Mouse (Mus musculus) myocyte (in vitro differentiated cells): ENCODE data around the gene Top2a. TPM values are rescaled to one million over a fixed set of nuclear protein-coding genes. Genes with fewer than 3 reads are reported as not detected.

Experiments used
- H3K27me3 ChIP-seq: one replicate; pipeline ENCODE4 v1.6.1; 2011; ENCODE audit not compliant: control insufficient read depth, insufficient read depth, insufficient read length
- H3K36me3 ChIP-seq: one replicate; pipeline ENCODE4 v1.6.1; 2011; ENCODE audit not compliant: control insufficient read depth, insufficient read depth
- H3K4me2 ChIP-seq: one replicate; pipeline ENCODE4 v1.6.1; 2011; ENCODE audit warnings: low read depth, control low read depth
- H3K4me3 ChIP-seq: one replicate; pipeline ENCODE4 v1.5.1; 2011; ENCODE audit warnings: mild to moderate bottlenecking, control low read depth, moderate library complexity
- H3K79me2 ChIP-seq: one replicate; pipeline ENCODE4 v1.6.1; 2011; ENCODE audit not compliant: control insufficient read depth, insufficient read depth
- H3ac ChIP-seq: one replicate; pipeline ENCODE4 v1.6.1; 2011; ENCODE audit not compliant: control insufficient read depth, insufficient read length
- CEBPB ChIP-seq: IDR thresholded peaks from 2 replicates; pipeline ENCODE4 v1.6.1; 2011; ENCODE audit warnings: mild to moderate bottlenecking, moderate library complexity; ENCODE audit not compliant: poor library complexity, insufficient read depth, severe bottlenecking
- E2F4 ChIP-seq: IDR thresholded peaks from one replicate; pipeline ENCODE4 v1.6.1; 2011; ENCODE audit warnings: mild to moderate bottlenecking, control low read depth, moderate library complexity; ENCODE audit not compliant: insufficient read depth
- MAX ChIP-seq: IDR thresholded peaks from one replicate; pipeline ENCODE4 v1.6.1; 2011; ENCODE audit warnings: low read depth, mild to moderate bottlenecking, control low read depth
- MYOD1 ChIP-seq, 3 experiments: IDR thresholded peaks; one replicate each; pipeline ENCODE4 v1.6.1; 2011; ENCODE audit warnings: control low read depth in 2 of 3, low read depth in 2 of 3, mild to moderate bottlenecking in 2 of 3, moderate library complexity in 1 of 3; ENCODE audit not compliant: insufficient read length in 2 of 3, control insufficient read depth in 1 of 3
- MYOG ChIP-seq, 3 experiments: IDR thresholded peaks; one replicate each; pipeline ENCODE4 v1.6.1; 2011; ENCODE audit warnings: control low read depth in 2 of 3, low read depth in 2 of 3, mild to moderate bottlenecking in 2 of 3; ENCODE audit not compliant: insufficient read length in 2 of 3, control insufficient read depth in 1 of 3, insufficient read depth in 1 of 3
- POLR2A ChIP-seq: IDR thresholded peaks from one replicate; pipeline ENCODE4 v1.6.1; 2011; ENCODE audit warnings: low read depth, mild to moderate bottlenecking, control low read depth, moderate library complexity; ENCODE audit not compliant: insufficient read length
- POLR2AphosphoS2 ChIP-seq: IDR thresholded peaks from one replicate; pipeline ENCODE4 v1.6.1; 2011; ENCODE audit warnings: low read depth, control low read depth; ENCODE audit not compliant: insufficient read length
- REST ChIP-seq: IDR thresholded peaks from one replicate; pipeline ENCODE4 v1.6.1; 2011; ENCODE audit warnings: mild to moderate bottlenecking, control low read depth, moderate library complexity; ENCODE audit not compliant: insufficient read depth, insufficient read length
- SRF ChIP-seq: IDR thresholded peaks from one replicate; pipeline ENCODE4 v1.6.1; 2011; ENCODE audit warnings: low read depth; ENCODE audit not compliant: control insufficient read depth, insufficient read length
- TCF12 ChIP-seq: IDR thresholded peaks from one replicate; pipeline ENCODE4 v1.6.1; 2011; ENCODE audit warnings: mild to moderate bottlenecking, control low read depth; ENCODE audit not compliant: poor library complexity, insufficient read depth, severe bottlenecking
- TCF3 ChIP-seq: IDR thresholded peaks from one replicate; pipeline ENCODE4 v1.6.1; 2011; ENCODE audit warnings: low read depth, control low read depth; ENCODE audit not compliant: insufficient read length
- USF1 ChIP-seq: IDR thresholded peaks from one replicate; pipeline ENCODE4 v1.6.1; 2011; ENCODE audit warnings: low read depth, mild to moderate bottlenecking, control low read depth, moderate library complexity
- polyA plus RNA-seq: library from polyadenylated mRNA; unstranded; fragments of >200 nt; fragmentation: generic; extraction: Trizol; gene quantifications from one replicate; pipeline ENCODE4 v1.2.1, GENCODE M21; 2012; ENCODE audit warnings: missing spikeins

The Top2a gene
- polyA plus RNA-seq, 1 experiment: 39.9 TPM

- peaks cover 58% of the 10 kb centered on the region for H3K79me2 ChIP-seq
- H3K27me3 ChIP-seq: no peaks in the 10 kb centered on the region
- no peak overlapping the region for H3ac ChIP-seq
- no peaks in the 10 kb centered on the region for H3K36me3 ChIP-seq
- peak overlapping the region; percentile 72 for H3K4me3 ChIP-seq
- peak overlapping the region; percentile 77 for H3K4me2 ChIP-seq
- TF ChIP-seq MYOD1 (IDR thresholded peaks at IDR 0.05; ENCODE audit: control insufficient read depth in 1 of 3, insufficient read length in 2 of 3, low read depth in 2 of 3) (no peak), POLR2AphosphoS2 (peak; percentile 50), REST (no peak), MAX (no peak), MYOG (IDR thresholded peaks at IDR 0.05; ENCODE audit: control insufficient read depth in 1 of 3, insufficient read depth in 1 of 3, insufficient read length in 2 of 3, low read depth in 2 of 3) (no peak), TCF3 (no peak), SRF (no peak)
Observed at GRCm38 (mm10) chr11:98961766-98962165, 62.2 kb downstream of the Top2a start.

DNA sequence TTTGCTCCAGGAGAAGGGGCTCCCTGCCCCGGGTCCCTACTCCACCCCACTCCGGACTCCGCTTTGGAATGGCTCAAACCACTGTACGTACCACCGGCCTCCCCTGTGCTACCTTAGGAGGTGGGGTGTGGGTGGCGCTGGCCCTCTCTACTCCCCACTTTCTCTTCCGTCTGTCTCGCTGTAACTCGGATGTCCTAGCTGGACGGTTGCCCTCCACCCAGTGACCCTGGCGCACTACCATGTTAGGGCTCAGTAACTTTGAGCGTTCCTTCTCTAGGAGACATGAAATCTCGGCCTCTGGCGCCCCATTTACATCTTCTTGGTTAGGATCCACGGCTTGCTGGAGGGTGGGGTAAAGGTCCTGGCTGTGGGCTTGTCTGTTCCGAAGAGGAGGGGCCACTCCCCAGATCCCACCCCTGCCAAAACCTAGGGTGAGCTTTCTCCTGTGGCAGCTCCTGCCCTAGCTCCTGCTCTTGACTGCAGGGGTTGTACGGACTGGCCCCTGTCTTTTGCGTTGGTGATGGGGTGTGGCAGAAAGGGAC is 62.9 kb downstream of the Top2a start:
- no peak for TF ChIP-seq CEBPB
- TF ChIP-seq MYOD1 (IDR thresholded peaks at IDR 0.05; ENCODE audit: control insufficient read depth in 1 of 3, insufficient read length in 2 of 3, low read depth in 2 of 3): no peak
- TF ChIP-seq MYOG (IDR thresholded peaks at IDR 0.05; ENCODE audit: control insufficient read depth in 1 of 3, insufficient read depth in 1 of 3, insufficient read length in 2 of 3, low read depth in 2 of 3): no peak
- peak; percentile 52 for TF ChIP-seq POLR2AphosphoS2
- Histone ChIP-seq H3K4me2 (peak overlapping the region; percentile 77), H3ac (peak overlapping the region; percentile 24), H3K79me2 (peaks cover 63% of the 10 kb centered on the region), H3K36me3 (no peaks in the 10 kb centered on the region), H3K4me3 (peak overlapping the region; percentile 72), H3K27me3 (no peaks in the 10 kb centered on the region)

DNA sequence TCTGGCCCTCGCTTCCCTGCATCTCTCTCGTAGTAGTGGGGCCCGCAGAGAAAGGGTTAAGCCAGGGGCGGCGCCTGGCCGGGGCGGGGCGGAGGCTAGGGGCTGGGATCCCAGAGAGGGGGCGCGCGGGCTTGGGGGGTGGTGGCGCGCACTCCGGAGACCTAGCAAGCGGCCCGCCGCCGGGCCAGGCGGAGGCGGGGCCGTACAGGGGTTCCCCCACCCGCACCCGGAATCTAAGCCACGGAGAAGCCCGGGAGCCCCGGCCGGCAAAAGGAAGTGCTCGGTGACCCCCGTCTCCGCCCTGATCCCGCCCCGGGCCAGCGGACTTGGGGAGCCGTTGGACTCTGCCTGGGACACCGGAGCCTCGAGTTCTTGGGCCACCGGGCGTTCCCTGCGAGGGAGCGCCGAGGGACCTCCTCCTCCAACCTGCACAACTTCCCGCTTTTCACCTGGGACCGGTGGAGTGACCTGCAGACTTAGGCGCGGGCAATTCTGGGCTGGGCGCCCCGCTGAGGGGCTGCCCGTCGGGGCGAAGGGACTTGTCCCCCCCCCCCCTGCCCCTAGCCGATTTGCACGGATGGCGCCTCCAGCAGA is 63.6 kb downstream of the Top2a start:
- Histone ChIP-seq H3ac (peak overlapping the region; percentile 24), H3K27me3 (no peaks in the 10 kb centered on the region), H3K36me3 (no peaks in the 10 kb centered on the region), H3K79me2 (peaks cover 60% of the 10 kb centered on the region), H3K4me3 (peak overlapping the region; percentile 72), H3K4me2 (peak overlapping the region; percentile 94)
- TF ChIP-seq POLR2AphosphoS2: peak; percentile 41
- no peak for TF ChIP-seq POLR2A

- Histone ChIP-seq H3K4me2 (peak overlapping the region; percentile 94), H3K36me3 (no peaks in the 10 kb centered on the region), H3K4me3 (peak overlapping the region; percentile 72), H3K27me3 (no peaks in the 10 kb centered on the region), H3ac (peak overlapping the region; percentile 24), H3K79me2 (peaks cover 59% of the 10 kb centered on the region)
- TF ChIP-seq POLR2AphosphoS2: peak; percentile 91
- no peak for TF ChIP-seq MAX
- no peak for TF ChIP-seq USF1
- TF ChIP-seq POLR2A: peak; percentile 89
- peak in 1 of 3 experiments; percentile 24 for TF ChIP-seq MYOD1 (IDR thresholded peaks at IDR 0.05; ENCODE audit: control insufficient read depth in 1 of 3, insufficient read length in 2 of 3, low read depth in 2 of 3)
Observed at GRCm38 (mm10) chr11:98959437-98960312, 64.3 kb downstream of the Top2a start.

DNA sequence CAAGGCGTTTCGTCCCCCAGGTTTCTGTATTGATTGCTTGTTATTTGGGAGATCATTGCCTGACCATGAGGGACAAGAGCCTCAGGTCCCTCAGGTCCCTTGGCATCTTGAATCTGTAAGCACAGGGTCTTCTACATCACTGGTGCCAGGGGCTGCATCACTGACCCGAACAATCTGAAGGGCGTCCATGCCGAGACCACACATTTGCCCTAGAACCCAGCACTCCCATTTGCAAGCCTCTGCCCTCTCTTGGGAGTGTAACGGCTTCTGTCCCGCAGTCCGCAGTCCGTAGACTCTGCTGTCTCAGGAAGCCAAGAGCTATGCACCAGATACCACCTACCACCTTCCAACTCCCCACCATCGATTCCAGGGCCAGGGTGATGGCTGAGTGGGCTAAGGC is 67.6 kb downstream of the Top2a start:
- H3K4me2 ChIP-seq: no peak overlapping the region
- H3ac ChIP-seq: no peak overlapping the region
- H3K4me3 ChIP-seq: no peak overlapping the region
- no peaks in the 10 kb centered on the region for H3K36me3 ChIP-seq
- H3K27me3 ChIP-seq: no peaks in the 10 kb centered on the region
- no peak for TF ChIP-seq USF1
- no peak for TF ChIP-seq POLR2AphosphoS2
- TF ChIP-seq CEBPB: no peak
- no peak for TF ChIP-seq MYOD1 (IDR thresholded peaks at IDR 0.05; ENCODE audit: control insufficient read depth in 1 of 3, insufficient read length in 2 of 3, low read depth in 2 of 3)
- TF ChIP-seq TCF12: no peak
- no peak for TF ChIP-seq POLR2A
- no peak for TF ChIP-seq SRF
- no peak for TF ChIP-seq E2F4
- no peak for TF ChIP-seq TCF3
- TF ChIP-seq MAX: no peak
- no peak for TF ChIP-seq REST
- H3K79me2 ChIP-seq: peaks cover 68% of the 10 kb centered on the region
